Mouse (Mus musculus): ENCODE results near the gene Cnn2.

The Cnn2 gene

GRCm38 (mm10) chr10:79991099-79991498 is 2.7 kb downstream of the Cnn2 start:
- no peak for DNase-seq

GRCm38 (mm10) chr10:79991548-79991947 is 3.2 kb downstream of the Cnn2 start:
- DNase-seq = peak in 1 of 2 experiments; percentile 27

GRCm38 (mm10) chr10:79994397-79995115 is 6.2 kb downstream of the Cnn2 start:
- peak in 1 of 2 experiments; percentile 55 for DNase-seq

- DNase-seq = no peak
Observed at GRCm38 (mm10) chr10:79995636-79996035, 7.3 kb downstream of the Cnn2 start.

GRCm38 (mm10) chr10:79996272-79997033 is 8.1 kb downstream of the Cnn2 start, which contains the start of gene Abca7:
Gene Abca7, plus strand, starts transcription at chr10:79996494.
- peak; percentile 98 to 100 for DNase-seq

- peak; percentile 86 to 87 for DNase-seq
Observed at GRCm38 (mm10) chr10:79997034-79997760, 8.8 kb downstream of the Cnn2 start.

- DNase-seq = peak; percentile 70 to 80
Observed at GRCm38 (mm10) chr10:79997819-79998218, 9.4 kb downstream of the Cnn2 start.

GRCm38 (mm10) chr10:80001945-80002344 is 13.6 kb downstream of the Cnn2 start:
- no peak for DNase-seq

- DNase-seq = peak in 1 of 2 experiments; percentile 33
Observed at GRCm38 (mm10) chr10:80002829-80003228, 14.4 kb downstream of the Cnn2 start.

GRCm38 (mm10) chr10:80003374-80004232 is 15.2 kb downstream of the Cnn2 start:
- no peak for DNase-seq

GRCm38 (mm10) chr10:80004233-80004705 is 15.9 kb downstream of the Cnn2 start:
- DNase-seq = no peak

- no peak for DNase-seq
Observed at GRCm38 (mm10) chr10:80011740-80012139, 23.4 kb downstream of the Cnn2 start.

GRCm38 (mm10) chr10:80013609-80014008 is 25.2 kb downstream of the Cnn2 start:
- DNase-seq = no peak

GRCm38 (mm10) chr10:80014484-80015290 is 26.3 kb downstream of the Cnn2 start:
- DNase-seq = no peak

GRCm38 (mm10) chr10:80015583-80015982 is 27.2 kb downstream of the Cnn2 start:
- DNase-seq = no peak

- no peak for DNase-seq
Observed at GRCm38 (mm10) chr10:80016511-80016910, 28.1 kb downstream of the Cnn2 start, which contains the start of gene Arhgap45. Gene Arhgap45, plus strand, starts transcription at chr10:80016653.

- no peak for DNase-seq
Observed at GRCm38 (mm10) chr10:80016931-80017330, 28.5 kb downstream of the Cnn2 start.

GRCm38 (mm10) chr10:80017361-80017760 is 29.0 kb downstream of the Cnn2 start:
- no peak for DNase-seq

GRCm38 (mm10) chr10:80017771-80018170 is 29.4 kb downstream of the Cnn2 start:
- DNase-seq = no peak

GRCm38 (mm10) chr10:80018739-80019297 is 30.4 kb downstream of the Cnn2 start:
- DNase-seq = no peak
